Mouse (Mus musculus): Measurements from ENCODE around the gene Kri1. TPM values are rescaled to one million over a fixed set of nuclear protein-coding genes. Genes with fewer than 3 reads are reported as not detected.
"Not testable (repeated sequence)": the region's sequence is repeated elsewhere in the genome, so short reads cannot be mapped to it uniquely, and the experiment has no call there.

Gene Kri1
- polyA plus RNA-seq, 1 experiment from 2014 or later: 18.3 TPM

- WGBS: 86% methylated on average over 11 of the region's 11 CpGs
- no peak overlapping the region for H3K4me3 ChIP-seq
- no peak overlapping the region for H3K9ac ChIP-seq
- H3K4me2 ChIP-seq (replicated peaks): no peak overlapping the region
- peaks cover 5% of the 10 kb centered on the region; the same call in 1 of the 2 replicates for H3K9me3 ChIP-seq
- peaks cover 13% of the 10 kb centered on the region; the same call in 1 of the 2 replicates for H3K36me3 ChIP-seq
- no peak overlapping the region for H3K27ac ChIP-seq
- H3K4me1 ChIP-seq: peaks cover 21% of the 10 kb centered on the region
- no peak for ATAC-seq (ENCODE audit: low FRiP score, low read depth)
- no peaks in the 10 kb centered on the region for H3K27me3 ChIP-seq
Observed at GRCm38 (mm10) chr9:21324269-21324668, 36.5 kb upstream of the Kri1 start.

DNA sequence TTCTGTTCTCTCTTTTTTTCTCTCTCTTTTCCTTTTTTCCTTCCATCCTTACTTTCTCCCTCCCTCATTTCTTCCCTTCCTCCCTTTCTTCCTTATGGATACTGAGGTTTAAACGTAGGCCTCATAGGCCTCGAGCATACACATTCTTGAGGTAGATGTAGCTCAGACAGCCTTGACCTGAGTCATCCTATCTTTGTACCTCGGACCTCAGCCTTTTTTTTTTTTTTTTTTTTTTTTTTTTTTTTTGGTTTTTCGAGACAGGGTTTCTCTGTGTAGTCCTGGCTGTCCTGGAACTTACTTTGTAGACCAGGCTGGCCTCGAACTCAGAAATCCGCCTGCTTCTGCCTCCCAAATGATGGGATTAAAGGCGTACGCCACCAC is 35.1 kb upstream of the Kri1 start:
- not testable (repeated sequence) for H3K27ac ChIP-seq; H3K9me3 ChIP-seq; H3K4me3 ChIP-seq; H3K9ac ChIP-seq; H3K27me3 ChIP-seq; ATAC-seq (ENCODE audit: low FRiP score, low read depth)
- WGBS: 87% methylated on average over 8 of the region's 8 CpGs
- peak overlapping the region; percentile 92; the same call in 1 of the 2 replicates for H3K4me2 ChIP-seq (replicated peaks)
- peaks cover 21% of the 10 kb centered on the region for H3K4me1 ChIP-seq
- peaks cover 13% of the 10 kb centered on the region; the same call in 1 of the 2 replicates for H3K36me3 ChIP-seq

DNA sequence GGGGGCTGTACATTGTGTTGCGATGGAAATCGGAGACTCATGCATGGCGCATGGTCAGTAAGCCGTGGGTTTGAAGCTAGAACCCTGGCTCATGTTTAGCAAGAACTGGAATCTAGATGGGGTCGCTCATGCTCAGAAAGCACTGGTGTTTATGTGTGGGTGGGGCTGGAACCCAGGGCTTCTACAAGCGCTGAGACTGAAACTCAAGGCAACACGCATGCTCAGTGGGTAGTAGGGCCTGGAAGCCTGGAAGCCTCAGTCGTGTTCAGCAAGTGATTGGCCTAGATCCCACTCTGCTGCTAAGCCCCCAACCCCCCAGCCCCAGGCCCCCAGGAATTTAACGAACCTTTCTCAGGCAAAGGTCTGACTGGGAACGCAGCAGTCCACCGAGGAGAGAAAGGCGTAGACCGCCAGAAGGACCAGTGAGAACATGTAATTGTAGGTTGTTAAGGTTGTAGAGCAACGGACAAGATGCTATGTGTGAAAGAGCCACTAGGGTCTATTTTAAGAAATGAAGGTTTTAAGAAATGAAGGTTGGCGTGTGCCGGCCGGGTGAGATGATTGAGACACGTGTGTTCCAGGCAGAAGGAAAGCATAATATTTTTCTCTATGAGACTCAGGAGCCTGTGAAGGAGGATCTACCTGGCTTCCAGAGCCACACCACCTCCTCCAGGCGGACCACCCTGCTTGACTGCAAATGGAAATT is 34.6 kb upstream of the Kri1 start:
- H3K9me3 ChIP-seq: peaks cover 5% of the 10 kb centered on the region; the same call in 1 of the 2 replicates
- no peak overlapping the region for H3K27ac ChIP-seq
- WGBS: 69% methylated on average over 19 of the region's 19 CpGs
- H3K4me2 ChIP-seq (replicated peaks): peak overlapping the region; percentile 92
- peaks cover 13% of the 10 kb centered on the region; the same call in 1 of the 2 replicates for H3K36me3 ChIP-seq
- ATAC-seq (ENCODE audit: low FRiP score, low read depth): no peak
- no peaks in the 10 kb centered on the region for H3K27me3 ChIP-seq
- peak overlapping the region; percentile 82 for H3K9ac ChIP-seq
- peak overlapping the region; percentile 79 for H3K4me3 ChIP-seq
- H3K4me1 ChIP-seq: peaks cover 21% of the 10 kb centered on the region

DNA sequence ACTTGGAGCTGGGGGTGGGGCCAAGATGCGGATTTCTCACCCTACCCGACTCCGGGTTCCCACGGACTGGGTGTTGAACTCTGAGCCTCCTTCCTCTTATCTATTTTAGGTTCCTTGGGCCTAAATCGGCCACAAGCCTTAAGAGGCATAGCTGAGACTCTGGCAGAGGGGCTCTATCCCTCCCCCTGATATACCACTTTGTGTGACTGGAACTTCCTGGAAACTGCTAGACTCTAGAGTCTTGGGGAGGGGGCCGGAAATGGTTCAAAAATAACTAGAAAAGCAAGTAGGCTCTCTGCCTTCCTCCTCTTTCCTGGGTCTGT is 33.7 kb upstream of the Kri1 start:
- Histone ChIP-seq H3K36me3 (peaks cover 10% of the 10 kb centered on the region; the same call in 1 of the 2 replicates), H3K4me3 (peak overlapping the region; percentile 79), H3K9me3 (peaks cover 5% of the 10 kb centered on the region; the same call in 1 of the 2 replicates), H3K9ac (peak overlapping the region; percentile 82), H3K27me3 (no peaks in the 10 kb centered on the region), H3K4me1 (peaks cover 21% of the 10 kb centered on the region), H3K4me2 (replicated peaks) (peak overlapping the region; percentile 92), H3K27ac (no peak overlapping the region)
- 16% methylated on average over 6 of the region's 6 CpGs for whole genome bisulfite sequencing
- ATAC-seq (ENCODE audit: low FRiP score, low read depth): no peak

DNA sequence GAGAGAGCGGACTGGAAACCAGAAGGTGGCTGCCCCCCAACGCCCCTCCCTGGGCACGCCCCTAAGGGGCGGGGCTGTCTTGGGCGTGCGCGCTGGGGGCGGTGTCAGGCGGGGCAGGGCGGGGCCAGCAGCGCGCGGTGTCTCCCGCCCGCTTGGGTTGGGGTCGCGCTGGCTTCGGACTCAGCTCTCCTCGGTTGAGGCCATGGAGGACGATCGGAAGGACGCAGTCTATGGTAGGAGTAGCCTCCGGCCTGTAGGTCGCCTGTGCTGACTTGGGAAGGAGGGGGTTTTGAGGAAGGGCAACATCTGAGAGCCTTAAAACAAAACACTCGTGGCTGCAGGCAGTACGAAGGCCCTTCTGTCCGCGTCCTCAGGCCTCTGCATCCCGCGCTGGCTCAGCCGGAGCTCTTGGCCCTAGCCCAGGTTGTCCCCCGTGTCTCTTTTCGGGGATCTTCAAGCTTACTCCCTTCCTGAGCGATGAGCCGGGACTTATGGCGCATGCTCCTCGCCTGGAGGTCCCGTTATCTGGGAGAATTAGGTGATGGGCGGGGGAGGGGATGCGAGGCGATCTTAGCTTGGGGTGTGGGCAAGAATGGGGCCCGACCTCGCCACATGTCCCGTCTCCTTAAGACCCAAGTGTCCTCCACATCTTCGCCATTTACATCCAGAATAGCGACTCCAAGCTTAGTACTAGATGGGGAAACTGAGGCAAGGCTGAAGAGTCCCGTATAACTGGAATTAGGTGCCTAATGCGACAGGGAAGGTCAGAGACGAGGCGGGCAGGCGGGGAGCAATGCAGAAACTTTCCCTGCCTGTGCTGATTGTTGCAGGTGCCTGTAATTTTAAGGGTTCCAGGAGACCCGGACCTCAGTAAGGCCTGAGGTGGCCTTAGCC is 33.1 kb upstream of the Kri1 start, which contains the start of gene Slc44a2:
TSS of gene Slc44a2 (plus strand) at position 80 of the 894 bp plus-strand sequence.
- Histone ChIP-seq H3K4me3 (peak within 1 kb of the TSS; percentile 79), H3K4me1 (peaks cover 21% of the 10 kb centered on the region), H3K27me3 (no peaks in the 10 kb centered on the region), H3K4me2 (replicated peaks) (peak within 1 kb of the TSS; percentile 92), H3K9ac (peak within 1 kb of the TSS; percentile 82), H3K9me3 (peaks cover 5% of the 10 kb centered on the region; the same call in 1 of the 2 replicates), H3K36me3 (peaks cover 8% of the 10 kb centered on the region; the same call in 1 of the 2 replicates), H3K27ac (no peak within 1 kb of the TSS; the same call in 1 of the 2 replicates)
- under 1% methylated on average over 52 of the region's 52 CpGs for WGBS
- ATAC-seq (ENCODE audit: low FRiP score, low read depth): peak; percentile 94

- Histone ChIP-seq H3K36me3 (peaks cover 8% of the 10 kb centered on the region; the same call in 1 of the 2 replicates), H3K4me1 (peaks cover 21% of the 10 kb centered on the region), H3K4me3 (peak overlapping the region; percentile 79), H3K27ac (no peak overlapping the region), H3K9ac (peak overlapping the region; percentile 82), H3K9me3 (peaks cover 5% of the 10 kb centered on the region; the same call in 1 of the 2 replicates), H3K27me3 (no peaks in the 10 kb centered on the region), H3K4me2 (replicated peaks) (peak overlapping the region; percentile 92)
- WGBS: 27% methylated on average over 4 of the region's 4 CpGs
- ATAC-seq (ENCODE audit: low FRiP score, low read depth): peak; percentile 53
Observed at GRCm38 (mm10) chr9:21320280-21320618, 32.5 kb upstream of the Kri1 start.

DNA sequence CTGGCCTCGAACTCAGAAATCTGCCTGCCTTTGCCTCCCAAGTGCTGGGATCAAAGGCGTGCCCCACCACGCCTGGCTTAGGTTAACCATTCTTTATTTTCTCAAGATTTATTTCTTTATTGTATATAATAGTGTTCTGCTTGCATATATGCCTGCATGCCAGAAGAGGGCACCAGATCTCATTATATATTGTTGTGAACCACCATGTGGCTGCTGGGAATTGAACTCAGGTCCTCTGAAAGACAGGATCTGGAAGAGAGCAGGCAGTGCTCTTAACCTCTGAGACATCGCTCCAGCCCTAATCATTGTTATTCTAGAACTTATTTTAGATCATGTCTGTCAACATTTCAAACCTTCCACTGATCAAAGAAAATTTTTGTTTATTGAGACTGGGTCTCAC is 31.7 kb upstream of the Kri1 start:
- ATAC-seq (ENCODE audit: low FRiP score, low read depth): no peak
- H3K4me2 ChIP-seq (replicated peaks): no peak overlapping the region
- peaks cover 21% of the 10 kb centered on the region for H3K4me1 ChIP-seq
- peaks cover 3% of the 10 kb centered on the region; the same call in 1 of the 2 replicates for H3K36me3 ChIP-seq
- H3K27me3 ChIP-seq: no peaks in the 10 kb centered on the region
- H3K4me3 ChIP-seq: no peak overlapping the region
- H3K9me3 ChIP-seq: peaks cover 5% of the 10 kb centered on the region; the same call in 1 of the 2 replicates
- 91% methylated on average over 4 of the region's 4 CpGs for WGBS
- no peak overlapping the region for H3K9ac ChIP-seq
- H3K27ac ChIP-seq: no peak overlapping the region

GRCm38 (mm10) chr9:21318792-21319191 is 31.0 kb upstream of the Kri1 start:
- Histone ChIP-seq H3K27me3 (no peaks in the 10 kb centered on the region), H3K4me1 (peaks cover 21% of the 10 kb centered on the region), H3K9me3 (peaks cover 5% of the 10 kb centered on the region; the same call in 1 of the 2 replicates), H3K9ac (no peak overlapping the region), H3K4me2 (replicated peaks) (no peak overlapping the region), H3K36me3 (no peaks in the 10 kb centered on the region), H3K4me3 (no peak overlapping the region), H3K27ac (no peak overlapping the region)
- WGBS: 90% methylated on average over 6 of the region's 6 CpGs
- ATAC-seq (ENCODE audit: low FRiP score, low read depth): no peak

DNA sequence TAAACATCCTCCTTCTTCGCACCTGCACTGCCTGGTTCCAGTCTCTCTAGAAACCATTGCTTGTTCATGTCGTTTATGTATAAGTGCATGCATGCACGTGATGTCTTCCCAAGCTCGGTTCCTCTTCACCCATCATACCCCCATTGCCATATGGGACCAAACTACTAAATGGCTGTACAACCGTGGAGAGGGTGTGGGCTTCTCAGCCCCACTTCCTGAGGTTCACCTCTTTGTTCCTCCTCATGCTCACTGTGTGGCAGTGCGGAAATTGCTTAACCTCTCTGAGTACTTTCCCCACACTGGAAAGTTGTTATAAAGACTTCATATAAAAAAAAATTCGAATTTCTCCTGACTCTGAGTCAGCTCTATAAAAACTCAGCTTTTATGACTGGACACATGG is 28.9 kb upstream of the Kri1 start:
- H3K27ac ChIP-seq: no peak overlapping the region
- 73% methylated on average over 7 of the region's 7 CpGs for WGBS
- ATAC-seq (ENCODE audit: low FRiP score, low read depth): no peak
- H3K36me3 ChIP-seq: no peaks in the 10 kb centered on the region
- peaks cover 12% of the 10 kb centered on the region for H3K4me1 ChIP-seq
- peaks cover 12% of the 10 kb centered on the region for H3K27me3 ChIP-seq
- H3K9me3 ChIP-seq: peaks cover 5% of the 10 kb centered on the region; the same call in 1 of the 2 replicates
- H3K4me3 ChIP-seq: no peak overlapping the region
- H3K4me2 ChIP-seq (replicated peaks): no peak overlapping the region
- H3K9ac ChIP-seq: no peak overlapping the region

- ATAC-seq (ENCODE audit: low FRiP score, low read depth): no peak
- H3K4me2 ChIP-seq (replicated peaks): no peak overlapping the region
- no peak overlapping the region for H3K4me3 ChIP-seq
- H3K4me1 ChIP-seq: peaks cover 6% of the 10 kb centered on the region; the same call in 1 of the 2 replicates
- H3K27ac ChIP-seq: no peak overlapping the region; the same call in 1 of the 2 replicates
- H3K9me3 ChIP-seq: peaks cover 5% of the 10 kb centered on the region; the same call in 1 of the 2 replicates
- H3K9ac ChIP-seq: no peak overlapping the region
- no peaks in the 10 kb centered on the region for H3K36me3 ChIP-seq
- H3K27me3 ChIP-seq: peaks cover 24% of the 10 kb centered on the region
- 47% methylated on average over 5 of the region's 5 CpGs for WGBS
Observed at GRCm38 (mm10) chr9:21315421-21315820, 27.7 kb upstream of the Kri1 start.

DNA sequence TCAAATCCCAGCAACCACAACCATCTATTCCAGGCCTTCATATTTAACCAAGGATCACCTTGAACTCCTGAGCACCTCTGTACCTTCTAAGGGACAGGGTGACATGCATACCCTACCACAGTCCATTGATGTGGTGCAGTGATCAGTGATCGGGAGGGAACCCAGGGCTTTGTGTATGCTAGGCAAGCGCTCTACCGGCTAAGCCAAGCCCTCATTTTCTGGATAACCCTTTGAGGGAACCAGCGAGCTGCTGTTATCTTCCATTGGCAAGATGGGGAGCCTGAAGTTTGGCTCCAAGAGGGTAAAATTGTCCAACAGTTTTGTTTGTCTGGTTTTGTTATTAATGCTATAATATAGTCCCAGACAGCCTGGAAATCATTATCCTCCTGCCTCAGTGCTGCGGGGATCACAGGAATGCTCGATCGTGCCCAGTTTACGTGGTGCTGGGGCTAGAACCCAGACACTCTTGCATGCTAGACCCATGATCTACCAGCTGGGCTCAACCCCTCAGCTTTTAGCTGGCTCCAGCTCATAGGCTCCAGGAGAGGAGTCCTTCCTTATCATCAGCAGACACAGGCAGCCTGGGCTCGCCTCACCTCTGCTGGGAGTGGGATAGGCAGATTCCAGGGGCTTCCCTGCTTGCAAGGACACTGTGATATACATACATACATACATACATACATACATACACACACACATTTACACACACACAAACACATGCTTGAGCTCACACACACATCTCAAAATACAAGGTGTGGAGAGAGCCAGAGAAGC is 26.8 kb upstream of the Kri1 start:
- H3K27ac ChIP-seq: no peak overlapping the region
- WGBS: 81% methylated on average over 9 of the region's 9 CpGs
- no peak overlapping the region for H3K9ac ChIP-seq
- peaks cover 2% of the 10 kb centered on the region; the same call in 1 of the 2 replicates for H3K9me3 ChIP-seq
- no peak overlapping the region for H3K4me2 ChIP-seq (replicated peaks)
- 0 out of 2 replicates have a peak, but pooled peaks cover 3% of the 10 kb centered on the region for H3K4me1 ChIP-seq
- H3K27me3 ChIP-seq: peaks cover 28% of the 10 kb centered on the region
- no peaks in the 10 kb centered on the region for H3K36me3 ChIP-seq
- no peak overlapping the region for H3K4me3 ChIP-seq
- ATAC-seq (ENCODE audit: low FRiP score, low read depth): no peak

All from limb, embryonic 13.5 days (tissue).